Mouse (Mus musculus) adrenal gland, postnatal 25 days (tissue): ENCODE data around the gene Rpa1. TPM values are rescaled to one million over a fixed set of nuclear protein-coding genes. Genes with fewer than 3 reads are reported as not detected.

Experiments
- DNase-seq: peaks from one replicate; pipeline ENCODE4 v3.0.0; 2021; ENCODE audit warnings: mixed read lengths
- microRNA-seq, 2 experiments: library from miRNA; unstranded; fragments of <30 nt; microRNA quantifications; one replicate each; pipeline ENCODE4 v1.2.0; 2021
- total RNA-seq: library from RNA; stranded (reverse); gene quantifications from 2 replicates; pipeline ENCODE4 v1.2.3, GENCODE M21; 2021

The Rpa1 gene
- total RNA-seq, 1 experiment from 2014 or later: 59.6 TPM

GRCm38 (mm10) chr11:75261730-75262129 lies 86.4 kb downstream of the Rpa1 start:
- DNase-seq: no peak

GRCm38 (mm10) chr11:75261016-75261415 lies 87.1 kb downstream of the Rpa1 start:
- peak; percentile 49 for DNase-seq

GRCm38 (mm10) chr11:75259996-75260561 lies 88.0 kb downstream of the Rpa1 start:
- DNase-seq: peak; percentile 65

- DNase-seq: peak; percentile 57
These were observed 88.7 kb downstream of the Rpa1 start for GRCm38 (mm10) chr11:75259416-75259815.

- DNase-seq: no peak
These were observed 91.0 kb downstream of the Rpa1 start for GRCm38 (mm10) chr11:75257056-75257648.

- no peak for DNase-seq
These were observed 92.8 kb downstream of the Rpa1 start for GRCm38 (mm10) chr11:75255330-75255729.

- peak; percentile 60 for DNase-seq
These were observed 93.7 kb downstream of the Rpa1 start for GRCm38 (mm10) chr11:75254252-75254912.

GRCm38 (mm10) chr11:75251557-75252070 lies 96.5 kb downstream of the Rpa1 start:
- no peak for DNase-seq

GRCm38 (mm10) chr11:75251006-75251512 lies 97.1 kb downstream of the Rpa1 start:
- DNase-seq: no peak

- no peak for DNase-seq
These were observed 98.5 kb downstream of the Rpa1 start for GRCm38 (mm10) chr11:75249588-75249987.

Small RNAs within 50 kb of the gene (microRNA-seq; reads per million reads assigned to microRNA genes)
- 0 reads per million in 2 experiments for gene Gm47300

Other genes starting within 250 kb of the Rpa1 start
- 7.3 and 9.9 TPM in 2 replicates for gene Hic1, start 178.8 kb downstream of the Rpa1 start, total RNA-seq
- gene Ovca2, start 169.5 kb downstream of the Rpa1 start, total RNA-seq: 22.4 and 23.9 TPM in 2 replicates
- 29.2 and 34.4 TPM in 2 replicates for gene Dph1, start 157.1 kb downstream of the Rpa1 start, total RNA-seq
- gene Rtn4rl1, start 154.5 kb downstream of the Rpa1 start, total RNA-seq: 37.8 and 42.2 TPM in 2 replicates
- gene Smyd4, start 109 bp upstream of the Rpa1 start, total RNA-seq: 7.0 and 9.3 TPM in 2 replicates
- gene Serpinf1, start 74.4 kb upstream of the Rpa1 start, total RNA-seq: 12.4 and 23.9 TPM in 2 replicates
- 7.7 TPM in 1 of 2 replicates, not detected in the other for gene Serpinf2, start 91.3 kb upstream of the Rpa1 start, total RNA-seq
- 21.9 and 23.5 TPM in 2 replicates for gene Wdr81, start 106.4 kb upstream of the Rpa1 start, total RNA-seq
- 16.2 and 16.8 TPM in 2 replicates for gene Tlcd2, start 113.4 kb upstream of the Rpa1 start, total RNA-seq
- gene Prpf8, start 138.5 kb upstream of the Rpa1 start, total RNA-seq: 147 and 166 TPM in 2 replicates
- 12.7 and 14.6 TPM in 2 replicates for gene Rilp, start 161.8 kb upstream of the Rpa1 start, total RNA-seq
- 9.4 and 10.0 TPM in 2 replicates for gene Scarf1, start 165.2 kb upstream of the Rpa1 start, total RNA-seq
- gene Slc43a2, start 183.4 kb upstream of the Rpa1 start, total RNA-seq: 23.0 and 24.0 TPM in 2 replicates
- 182 and 184 TPM in 2 replicates for gene Pitpna, start 239.8 kb upstream of the Rpa1 start, total RNA-seq